Mouse (Mus musculus): Measurements from ENCODE around the gene Tnr. TPM values are rescaled to one million over a fixed set of nuclear protein-coding genes. Genes with fewer than 3 reads are reported as not detected.

The Tnr gene
- polyA plus RNA-seq, 1 experiment from 2014 or later = 0.09 TPM

- 73% methylated on average over 5 of the region's 5 CpGs for WGBS
- ATAC-seq (ENCODE audit: low read depth) = no peak
- Histone ChIP-seq H3K36me3 (ENCODE audit: control insufficient read depth, insufficient read depth, low read length) (no peaks in the 10 kb centered on the region), H3K27ac (ENCODE audit: low read length) (no peak overlapping the region), H3K4me2 (ENCODE audit: low read depth, low read length) (no peak overlapping the region), H3K4me1 (replicated peaks; ENCODE audit: control insufficient read depth, insufficient read depth, low read length) (no peaks in the 10 kb centered on the region), H3K9me3 (ENCODE audit: control insufficient read depth, low read length) (no peaks in the 10 kb centered on the region), H3K4me3 (ENCODE audit: low read length) (no peak overlapping the region), H3K27me3 (ENCODE audit: control insufficient read depth, insufficient read depth, low read depth, low read length) (no peaks in the 10 kb centered on the region; the same call in 1 of the 2 replicates), H3K9ac (ENCODE audit: low read length) (no peak overlapping the region)
Measured at GRCm38 (mm10) chr1:159574661-159575060, 51.1 kb downstream of the Tnr start.

- Histone ChIP-seq H3K4me3 (ENCODE audit: low read length) (no peak overlapping the region), H3K9me3 (ENCODE audit: control insufficient read depth, low read length) (no peaks in the 10 kb centered on the region), H3K27ac (ENCODE audit: low read length) (no peak overlapping the region), H3K27me3 (ENCODE audit: control insufficient read depth, insufficient read depth, low read depth, low read length) (no peaks in the 10 kb centered on the region; the same call in 1 of the 2 replicates), H3K9ac (ENCODE audit: low read length) (no peak overlapping the region), H3K36me3 (ENCODE audit: control insufficient read depth, insufficient read depth, low read length) (no peaks in the 10 kb centered on the region), H3K4me2 (ENCODE audit: low read depth, low read length) (no peak overlapping the region), H3K4me1 (replicated peaks; ENCODE audit: control insufficient read depth, insufficient read depth, low read length) (no peaks in the 10 kb centered on the region)
- ATAC-seq (ENCODE audit: low read depth) = no peak
- WGBS = 71% methylated on average over 2 of the region's 2 CpGs
Measured at GRCm38 (mm10) chr1:159576246-159576645, 52.7 kb downstream of the Tnr start.

GRCm38 (mm10) chr1:159578391-159578790 lies 54.8 kb downstream of the Tnr start:
- Histone ChIP-seq H3K4me3 (ENCODE audit: low read length) (no peak overlapping the region), H3K9me3 (ENCODE audit: control insufficient read depth, low read length) (no peaks in the 10 kb centered on the region), H3K4me2 (ENCODE audit: low read depth, low read length) (no peak overlapping the region), H3K27ac (ENCODE audit: low read length) (no peak overlapping the region), H3K36me3 (ENCODE audit: control insufficient read depth, insufficient read depth, low read length) (no peaks in the 10 kb centered on the region), H3K27me3 (ENCODE audit: control insufficient read depth, insufficient read depth, low read depth, low read length) (no peaks in the 10 kb centered on the region; the same call in 1 of the 2 replicates), H3K9ac (ENCODE audit: low read length) (no peak overlapping the region), H3K4me1 (replicated peaks; ENCODE audit: control insufficient read depth, insufficient read depth, low read length) (no peaks in the 10 kb centered on the region)
- ATAC-seq (ENCODE audit: low read depth) = no peak
- WGBS = 31% methylated on average over 3 of the region's 3 CpGs

- ATAC-seq (ENCODE audit: low read depth) = peak; percentile 62
- Histone ChIP-seq H3K9ac (ENCODE audit: low read length) (no peak overlapping the region), H3K36me3 (ENCODE audit: control insufficient read depth, insufficient read depth, low read length) (no peaks in the 10 kb centered on the region), H3K4me2 (ENCODE audit: low read depth, low read length) (no peak overlapping the region), H3K9me3 (ENCODE audit: control insufficient read depth, low read length) (no peaks in the 10 kb centered on the region), H3K4me1 (replicated peaks; ENCODE audit: control insufficient read depth, insufficient read depth, low read length) (no peaks in the 10 kb centered on the region), H3K4me3 (ENCODE audit: low read length) (no peak overlapping the region), H3K27me3 (ENCODE audit: control insufficient read depth, insufficient read depth, low read depth, low read length) (no peaks in the 10 kb centered on the region; the same call in 1 of the 2 replicates), H3K27ac (ENCODE audit: low read length) (no peak overlapping the region)
- WGBS = 40% methylated on average over 8 of the region's 8 CpGs
Measured at GRCm38 (mm10) chr1:159580335-159580921, 56.9 kb downstream of the Tnr start.

- no peak overlapping the region for H3K9ac ChIP-seq (ENCODE audit: low read length)
- H3K4me3 ChIP-seq (ENCODE audit: low read length) = no peak overlapping the region
- ATAC-seq (ENCODE audit: low read depth) = no peak
- no peaks in the 10 kb centered on the region for H3K4me1 ChIP-seq (replicated peaks; ENCODE audit: control insufficient read depth, insufficient read depth, low read length)
- no peaks in the 10 kb centered on the region for H3K36me3 ChIP-seq (ENCODE audit: control insufficient read depth, insufficient read depth, low read length)
- no peak overlapping the region for H3K27ac ChIP-seq (ENCODE audit: low read length)
- no peaks in the 10 kb centered on the region for H3K9me3 ChIP-seq (ENCODE audit: control insufficient read depth, low read length)
- no peaks in the 10 kb centered on the region for H3K27me3 ChIP-seq (ENCODE audit: control insufficient read depth, insufficient read depth, low read depth, low read length)
- no peak overlapping the region for H3K4me2 ChIP-seq (ENCODE audit: low read depth, low read length)
- WGBS = 60% methylated on average over 4 of the region's 4 CpGs
Measured at GRCm38 (mm10) chr1:159583877-159584276, 60.3 kb downstream of the Tnr start.

- H3K4me3 ChIP-seq (ENCODE audit: low read length) = no peak overlapping the region
- no peak overlapping the region for H3K9ac ChIP-seq (ENCODE audit: low read length)
- no peak for ATAC-seq (ENCODE audit: low read depth)
- no peaks in the 10 kb centered on the region for H3K36me3 ChIP-seq (ENCODE audit: control insufficient read depth, insufficient read depth, low read length)
- H3K9me3 ChIP-seq (ENCODE audit: control insufficient read depth, low read length) = no peaks in the 10 kb centered on the region
- no peak overlapping the region for H3K27ac ChIP-seq (ENCODE audit: low read length)
- 72% methylated on average over 2 of the region's 2 CpGs for WGBS
- H3K4me2 ChIP-seq (ENCODE audit: low read depth, low read length) = no peak overlapping the region
- no peaks in the 10 kb centered on the region for H3K4me1 ChIP-seq (replicated peaks; ENCODE audit: control insufficient read depth, insufficient read depth, low read length)
- no peaks in the 10 kb centered on the region for H3K27me3 ChIP-seq (ENCODE audit: control insufficient read depth, insufficient read depth, low read depth, low read length)
Measured at GRCm38 (mm10) chr1:159588741-159589140, 65.2 kb downstream of the Tnr start.

GRCm38 (mm10) chr1:159594099-159595058 lies 70.8 kb downstream of the Tnr start:
- Histone ChIP-seq H3K4me1 (replicated peaks; ENCODE audit: control insufficient read depth, insufficient read depth, low read length) (no peaks in the 10 kb centered on the region), H3K27me3 (ENCODE audit: control insufficient read depth, insufficient read depth, low read depth, low read length) (no peaks in the 10 kb centered on the region), H3K4me3 (ENCODE audit: low read length) (no peak overlapping the region), H3K36me3 (ENCODE audit: control insufficient read depth, insufficient read depth, low read length) (no peaks in the 10 kb centered on the region), H3K9ac (ENCODE audit: low read length) (no peak overlapping the region), H3K27ac (ENCODE audit: low read length) (no peak overlapping the region), H3K9me3 (ENCODE audit: control insufficient read depth, low read length) (no peaks in the 10 kb centered on the region), H3K4me2 (ENCODE audit: low read depth, low read length) (no peak overlapping the region)
- 87% methylated on average over 14 of the region's 14 CpGs for WGBS
- no peak for ATAC-seq (ENCODE audit: low read depth)

GRCm38 (mm10) chr1:159595729-159596128 lies 72.2 kb downstream of the Tnr start:
- Histone ChIP-seq H3K4me2 (ENCODE audit: low read depth, low read length) (no peak overlapping the region), H3K9me3 (ENCODE audit: control insufficient read depth, low read length) (no peaks in the 10 kb centered on the region), H3K27ac (ENCODE audit: low read length) (no peak overlapping the region), H3K36me3 (ENCODE audit: control insufficient read depth, insufficient read depth, low read length) (no peaks in the 10 kb centered on the region), H3K4me1 (replicated peaks; ENCODE audit: control insufficient read depth, insufficient read depth, low read length) (no peaks in the 10 kb centered on the region), H3K9ac (ENCODE audit: low read length) (no peak overlapping the region), H3K4me3 (ENCODE audit: low read length) (no peak overlapping the region), H3K27me3 (ENCODE audit: control insufficient read depth, insufficient read depth, low read depth, low read length) (no peaks in the 10 kb centered on the region)
- no peak for ATAC-seq (ENCODE audit: low read depth)
- WGBS = 71% methylated on average over 3 of the region's 3 CpGs

GRCm38 (mm10) chr1:159596640-159597039 lies 73.1 kb downstream of the Tnr start:
- Histone ChIP-seq H3K27me3 (ENCODE audit: control insufficient read depth, insufficient read depth, low read depth, low read length) (no peaks in the 10 kb centered on the region), H3K4me1 (replicated peaks; ENCODE audit: control insufficient read depth, insufficient read depth, low read length) (no peaks in the 10 kb centered on the region), H3K4me2 (ENCODE audit: low read depth, low read length) (no peak overlapping the region), H3K36me3 (ENCODE audit: control insufficient read depth, insufficient read depth, low read length) (no peaks in the 10 kb centered on the region), H3K9me3 (ENCODE audit: control insufficient read depth, low read length) (no peaks in the 10 kb centered on the region), H3K9ac (ENCODE audit: low read length) (no peak overlapping the region), H3K27ac (ENCODE audit: low read length) (no peak overlapping the region), H3K4me3 (ENCODE audit: low read length) (no peak overlapping the region)
- ATAC-seq (ENCODE audit: low read depth) = no peak
- WGBS = 36% methylated on average over 2 of the region's 2 CpGs

All from lung, embryonic 16.5 days (tissue).